Mouse (Mus musculus) ovary, postnatal 10 days (tissue): Measurements from ENCODE around the gene Atp2a1.
A peak's percentile ranks its signal among the peaks of the same experiment; 100 is the strongest.
"Not testable (repeated sequence)": the region's sequence is repeated elsewhere in the genome, so short reads cannot be mapped to it uniquely, and the experiment has no call there.

Source experiments
- DNase-seq: peaks from one replicate; pipeline ENCODE4 v3.0.0; 2022; ENCODE audit warnings: low spot score

The Atp2a1 gene

DNA sequence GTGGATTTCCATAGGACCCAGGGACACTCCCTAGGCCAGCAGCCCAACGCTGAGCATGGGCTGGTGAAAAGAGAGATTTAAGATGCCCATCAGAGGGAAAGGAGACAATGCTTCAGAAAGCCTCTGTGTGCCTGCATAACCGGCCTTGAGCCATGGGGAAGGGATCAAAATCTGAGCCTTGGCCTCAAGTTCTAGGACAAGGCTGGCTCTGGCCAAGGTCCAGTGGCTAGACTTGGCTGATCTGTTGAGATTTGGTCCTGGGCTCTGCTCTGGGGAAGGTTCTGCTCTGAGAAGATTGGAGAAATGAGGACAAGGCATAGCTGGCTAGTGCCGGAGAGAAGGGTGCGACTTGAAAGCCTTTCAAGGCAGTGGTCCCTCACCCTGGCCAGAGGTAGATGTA is 51.8 kb downstream of the Atp2a1 start:
- DNase-seq = no peak

DNA sequence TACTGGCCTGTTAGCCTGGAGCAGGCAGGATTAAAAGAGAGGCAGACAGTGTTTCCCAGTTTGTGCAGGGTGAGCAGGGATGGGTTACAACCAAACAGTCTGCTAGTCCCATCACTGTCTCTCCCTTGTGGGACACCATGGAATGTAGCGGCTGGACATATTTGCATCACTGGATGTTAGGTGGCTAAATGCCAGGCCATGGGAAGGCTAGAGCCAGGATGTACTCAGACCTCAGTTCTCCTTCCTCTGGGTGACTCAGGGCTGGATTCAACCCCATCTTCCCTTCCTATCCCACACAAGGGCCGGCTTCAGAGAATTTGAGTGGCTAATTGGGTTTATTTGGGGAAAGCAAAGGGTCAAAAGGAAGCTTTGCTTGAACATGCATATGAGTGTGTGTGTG is 54.2 kb downstream of the Atp2a1 start:
- DNase-seq = no peak

DNA sequence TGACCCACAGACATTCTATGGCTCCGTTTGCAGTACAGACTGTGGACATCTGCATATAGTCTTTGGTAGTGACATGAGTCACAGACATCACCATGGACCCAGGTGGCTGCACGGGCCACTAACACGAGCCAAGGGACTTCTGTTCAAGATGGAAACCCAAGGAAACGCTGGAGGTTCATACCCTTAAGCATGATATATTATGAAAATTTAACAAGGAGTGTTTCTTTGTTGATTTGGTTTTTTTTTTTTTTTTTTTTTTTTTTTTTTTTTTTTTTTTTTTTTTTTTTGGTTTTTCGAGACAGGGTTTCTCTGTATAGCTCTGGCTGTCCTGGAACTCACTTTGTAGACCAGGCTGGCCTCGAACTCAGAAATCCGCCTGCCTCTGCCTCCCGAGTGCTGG is 60.4 kb downstream of the Atp2a1 start:
- DNase-seq = not testable (repeated sequence)

DNA sequence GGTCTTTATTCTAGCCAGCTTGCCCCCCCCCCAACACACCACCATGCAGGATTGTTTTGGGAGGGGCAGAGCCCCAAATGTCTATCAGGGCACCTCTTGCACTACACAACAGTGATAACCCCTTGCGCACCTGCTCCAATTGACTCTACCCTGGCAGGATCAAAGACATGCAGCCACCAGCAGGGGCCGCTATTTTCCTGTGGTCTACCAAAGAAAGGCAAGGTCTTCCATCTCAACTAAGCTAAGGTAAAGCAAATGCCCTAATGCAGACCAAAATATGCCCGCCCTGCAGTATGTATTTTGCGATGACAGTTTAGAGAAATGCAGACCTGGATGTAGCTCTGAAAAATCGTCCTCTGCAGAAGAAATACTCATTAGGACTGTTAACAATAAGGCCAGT is 63.4 kb downstream of the Atp2a1 start:
- DNase-seq = peak; percentile 37

DNA sequence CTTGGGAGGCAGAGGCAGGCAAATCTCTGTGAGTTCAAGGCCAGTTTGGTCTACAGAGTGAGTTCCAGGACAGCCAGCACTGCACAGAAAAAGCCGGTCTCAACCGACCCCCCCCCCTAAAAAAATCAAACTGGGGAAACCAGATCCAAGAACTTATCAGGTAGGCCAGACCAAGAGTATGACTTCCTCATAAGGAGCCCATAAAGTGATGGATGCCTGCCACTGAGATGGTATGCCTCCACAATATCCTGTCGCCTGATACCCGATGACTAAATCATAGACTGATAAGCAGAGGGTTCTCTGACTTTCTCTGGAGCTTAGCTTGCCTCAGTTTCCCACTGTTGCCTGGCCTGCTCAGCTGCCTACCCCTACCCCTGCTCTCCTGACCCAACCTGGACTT is 65.1 kb downstream of the Atp2a1 start:
- DNase-seq = no peak

DNA sequence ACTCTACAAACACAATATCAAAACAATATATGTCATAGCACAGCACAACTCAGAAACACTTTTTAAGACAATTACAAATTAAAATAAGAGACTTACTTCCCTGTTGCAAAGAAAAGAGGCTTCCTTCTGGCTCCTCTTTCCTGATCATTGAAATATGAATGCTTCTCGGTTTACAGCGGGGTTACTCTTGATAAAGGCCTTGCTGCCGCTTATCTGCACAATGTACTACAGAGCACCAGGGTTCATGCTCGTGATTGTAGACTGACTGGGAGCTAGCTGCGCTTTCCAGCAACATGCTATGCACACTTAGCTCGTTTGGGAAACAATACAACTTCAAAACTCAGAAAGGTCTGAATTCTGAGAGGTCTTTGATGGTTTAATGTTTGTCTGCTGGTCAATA is 65.7 kb downstream of the Atp2a1 start:
- no peak for DNase-seq

DNA sequence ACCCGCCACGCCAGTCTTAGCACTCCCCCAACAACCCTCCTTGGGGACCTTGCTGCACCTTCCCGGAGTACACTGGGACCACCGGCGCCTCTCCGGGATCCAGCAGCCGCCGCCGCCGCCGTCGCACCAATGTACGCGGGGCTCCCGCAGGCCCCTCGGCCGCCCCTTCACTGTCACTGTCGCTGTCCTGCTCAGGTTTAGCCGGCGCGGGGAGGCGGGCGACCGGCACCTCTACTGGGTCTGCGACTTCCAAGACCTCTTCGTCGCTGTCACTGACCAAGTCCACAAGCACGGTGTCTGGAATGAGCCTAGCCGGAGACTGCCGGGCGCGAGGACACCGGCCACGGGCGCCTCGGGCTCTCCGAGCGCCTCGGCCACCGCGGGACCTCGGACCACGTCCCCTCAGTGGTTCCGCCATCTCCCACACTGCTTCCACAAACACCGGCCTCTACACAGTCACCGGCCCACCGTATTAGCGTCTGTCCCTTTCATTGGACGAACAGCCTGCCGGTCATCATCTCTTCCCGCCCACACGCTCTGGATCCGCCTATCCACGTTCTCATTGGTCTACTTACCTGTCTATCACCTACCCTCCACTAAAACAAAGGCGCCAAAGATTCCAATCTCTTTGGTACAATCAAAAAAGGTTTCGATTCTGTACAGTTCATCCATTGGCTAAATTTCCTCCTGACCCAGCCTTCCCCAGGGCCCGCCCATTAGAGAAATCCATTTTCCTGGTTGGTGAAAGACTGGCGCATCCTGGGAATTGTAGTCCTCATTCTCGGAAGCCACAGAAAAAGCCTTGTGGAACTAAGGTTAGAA is 66.4 kb downstream of the Atp2a1 start, which contains the start of gene Nfatc2ip:
Gene Nfatc2ip (minus strand): TSS at position 440 of the 822 bp plus-strand sequence.
- DNase-seq = peak; percentile 79
